Mouse (Mus musculus) ovary, adult 10 weeks (tissue): ENCODE data around the gene Shkbp1. TPM values are rescaled to one million over a fixed set of nuclear protein-coding genes. Genes with fewer than 3 reads are reported as not detected.

Experiments
- polyA plus RNA-seq: library from polyadenylated mRNA; stranded (reverse); fragments of 350-450 nt; fragmentation: Illumina TruSeq; extraction: RNeasy Lipid Tissue Mini Kit (QIAGEN cat#74804); gene quantifications from one replicate; pipeline ENCODE4 v1.2.3, GENCODE M21; 2014

Shkbp1 gene
- 0.54 TPM for polyA plus RNA-seq

DNA sequence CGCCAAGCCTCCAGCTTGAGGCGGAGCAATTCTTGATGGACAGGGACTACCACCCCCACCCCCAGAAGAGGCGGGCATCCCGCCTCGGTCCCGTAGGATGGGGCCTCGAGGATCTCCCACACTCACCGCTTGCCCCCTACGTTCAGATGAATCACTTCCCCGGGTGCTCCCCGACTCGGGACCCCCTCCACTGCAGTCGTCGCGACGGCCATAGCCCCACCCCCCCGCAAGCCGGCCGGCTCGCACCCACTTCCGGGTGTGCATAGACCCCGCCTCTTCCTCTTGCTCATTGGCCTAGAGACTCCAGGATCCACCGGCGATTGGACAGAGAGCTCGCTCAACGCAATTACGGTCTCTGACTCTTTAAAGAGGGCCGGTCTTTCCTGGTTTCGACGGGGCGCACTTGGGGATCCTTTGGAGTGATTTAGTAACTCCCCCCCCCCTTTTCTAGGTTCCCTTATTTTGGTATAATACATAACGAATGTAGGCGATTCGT is at the start of gene Shkbp1:
TSS of gene Shkbp1 (minus strand) at position 275 of the 496 bp plus-strand sequence.

DNA sequence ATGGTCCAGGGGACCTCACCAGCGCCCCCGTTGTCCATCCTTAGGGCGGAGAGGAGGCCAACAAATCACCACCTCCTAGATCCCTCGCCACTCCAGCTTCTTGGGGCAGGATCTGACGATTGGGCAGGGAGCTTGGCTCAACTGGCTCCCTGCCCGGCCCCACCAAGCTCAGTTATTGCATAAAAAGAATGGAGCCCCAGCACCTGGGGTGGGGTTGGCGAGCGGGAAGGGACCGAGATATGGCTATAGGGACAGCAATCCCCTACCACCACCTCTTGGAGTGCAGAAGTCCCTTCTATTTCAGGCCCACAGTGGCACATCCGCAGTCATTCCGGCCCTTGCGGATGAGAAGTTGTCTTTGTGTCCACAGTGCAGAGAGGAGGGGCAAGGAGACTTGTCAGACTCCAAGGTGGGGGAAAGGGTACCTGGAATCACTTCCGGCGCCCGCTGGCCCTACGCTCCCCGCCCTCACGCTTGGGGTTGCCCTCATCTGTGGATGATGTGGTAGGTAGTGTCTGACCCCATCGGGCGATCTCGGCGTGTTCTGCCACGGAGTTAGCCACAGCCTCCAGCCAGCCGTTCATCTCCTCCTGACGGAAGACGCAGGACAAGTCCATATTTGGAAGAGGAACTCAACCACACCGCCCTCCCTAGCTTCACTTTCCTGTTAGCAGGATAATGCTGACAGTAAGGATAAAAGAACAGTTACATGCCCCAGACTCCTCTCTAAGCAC is 1.2 kb upstream of the Shkbp1 start, which contains the start of gene Gm20479:
TSS of gene Gm20479 (minus strand) at position 559 of the 734 bp plus-strand sequence.

DNA sequence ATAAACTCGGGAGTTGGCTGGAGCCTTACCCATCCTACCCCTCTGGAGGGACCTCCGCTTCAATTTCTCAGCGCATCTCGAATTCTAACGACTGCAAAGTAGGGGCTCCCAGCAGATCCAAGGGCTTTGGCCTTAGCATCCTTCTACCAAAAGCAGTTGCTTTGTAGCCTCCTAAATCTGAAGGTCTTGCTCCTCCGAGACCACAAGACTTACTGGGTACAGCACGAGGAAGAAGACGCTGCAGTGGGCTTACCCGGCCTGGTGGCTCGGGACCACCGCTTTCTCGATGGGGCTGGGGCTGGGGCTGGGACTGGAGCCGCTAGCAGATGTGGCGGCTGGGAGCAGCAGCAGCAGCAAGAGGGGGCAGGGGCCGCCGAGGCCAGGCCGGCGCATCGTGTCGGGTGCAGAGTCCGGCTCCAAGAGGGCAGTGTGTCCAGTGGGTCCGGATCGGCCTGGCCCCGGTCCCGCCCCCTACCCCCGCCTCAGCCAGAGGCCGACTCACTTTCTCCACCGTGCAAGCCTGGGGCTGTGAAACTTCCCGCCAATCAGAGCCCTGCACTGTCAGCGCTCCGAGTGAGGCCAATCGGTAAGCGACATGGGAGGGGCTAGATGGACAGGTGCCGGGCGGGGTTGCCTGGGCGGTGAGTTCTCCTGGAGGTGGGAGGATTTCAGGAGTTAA is 18.5 kb downstream of the Shkbp1 start, which contains the start of gene Ltbp4:
TSS of gene Ltbp4 (minus strand) at position 518 of the 679 bp plus-strand sequence.

Other genes starting within 250 kb of the Shkbp1 start
- 1.7 TPM for gene Cyp2f2, start 236.1 kb downstream of the Shkbp1 start, polyA plus RNA-seq
- not detected for gene Cyp2t4, start 202.3 kb downstream of the Shkbp1 start, polyA plus RNA-seq
- gene Egln2, start 189.2 kb downstream of the Shkbp1 start, polyA plus RNA-seq, result 2.4 TPM
- 1.2 TPM for gene Rab4b, start 177.1 kb downstream of the Shkbp1 start, polyA plus RNA-seq
- gene Gm21983, start 174.9 kb downstream of the Shkbp1 start, polyA plus RNA-seq, result not detected
- not detected for gene Mia, start 174.9 kb downstream of the Shkbp1 start, polyA plus RNA-seq
- 7.6 TPM for gene BC024978, start 160.2 kb downstream of the Shkbp1 start, polyA plus RNA-seq
- gene Snrpa, start 159.7 kb downstream of the Shkbp1 start, polyA plus RNA-seq, result 6.0 TPM
- gene Itpkc, start 127.4 kb downstream of the Shkbp1 start, polyA plus RNA-seq, result 0.48 TPM
- 0.68 TPM for gene Coq8b, start 123.0 kb downstream of the Shkbp1 start, polyA plus RNA-seq
- 0.51 TPM for gene Numbl, start 97.6 kb downstream of the Shkbp1 start, polyA plus RNA-seq
- not detected for gene Ltbp4, start 18.3 kb downstream of the Shkbp1 start, polyA plus RNA-seq
- not detected for gene Gm20479, start 1.4 kb upstream of the Shkbp1 start, polyA plus RNA-seq
- not detected for gene Sptbn4, start 91.7 kb upstream of the Shkbp1 start, polyA plus RNA-seq
- gene Blvrb, start 92.0 kb upstream of the Shkbp1 start, polyA plus RNA-seq, result not detected
- gene Sertad3, start 117.7 kb upstream of the Shkbp1 start, polyA plus RNA-seq, result 2.0 TPM
- gene Sertad1, start 130.9 kb upstream of the Shkbp1 start, polyA plus RNA-seq, result 0.51 TPM
- gene Prx, start 143.3 kb upstream of the Shkbp1 start, polyA plus RNA-seq, result 0.14 TPM
- 0.46 TPM for gene Hipk4, start 167.2 kb upstream of the Shkbp1 start, polyA plus RNA-seq
- 0.34 TPM for gene Pld3, start 197.2 kb upstream of the Shkbp1 start, polyA plus RNA-seq
- 2.0 TPM for gene 2310022A10Rik, start 197.2 kb upstream of the Shkbp1 start, polyA plus RNA-seq
- gene Akt2, start 235.5 kb upstream of the Shkbp1 start, polyA plus RNA-seq, result 9.0 TPM